ENCODE assay signal across 25 mouse cellular contexts in genomic region chr19:41019164-41019675, GRCm38 (mm10). TPM values are rescaled to one million over a fixed set of nuclear protein-coding genes. Genes with fewer than 3 reads are reported as not detected.
"Had no signal": no experiment of that assay in that cellular context is flagged by ENCODE, and none has a peak within 500 bp of the region (broad histone marks: within the 10 kb centered on the region; RNA-seq: fewer than 3 reads in every experiment).

No protein-coding gene starts in this region.

- H3K4me2 ChIP-seq: liver, embryonic 12.5 days; lung, embryonic 14.5 days; neural tube, embryonic 13.5 days; neural tube, embryonic 15.5 days had no signal

- H3K36me3 ChIP-seq: liver, embryonic 12.5 days; midbrain, embryonic 10.5 days; neural tube, embryonic 13.5 days; neural tube, embryonic 15.5 days had no signal

- H3K4me3 ChIP-seq: liver, embryonic 12.5 days; midbrain, embryonic 10.5 days; myocyte; neural tube, embryonic 13.5 days; neural tube, embryonic 15.5 days had no signal

- ATAC-seq: liver, embryonic 12.5 days; midbrain, embryonic 16.5 days had no signal

- H3K27ac ChIP-seq: liver, embryonic 12.5 days; liver, embryonic 14.5 days; midbrain, embryonic 10.5 days; neural tube, embryonic 13.5 days; neural tube, embryonic 15.5 days had no signal

- DNase-seq: lung, adult 18-20 months; lung, embryonic 14.5 days; lung, postnatal 10 days; lung, postnatal 4 days; midbrain, embryonic 14.5 days; retina, postnatal 1 day; right cerebral cortex, adult 18-20 months; right cerebral cortex, postnatal 25 days; right cerebral cortex, postnatal 4 days; spleen, adult 18-20 months had no signal

- H3K27me3 ChIP-seq: neural tube, embryonic 15.5 days had no signal

- H3K9ac ChIP-seq: liver, embryonic 12.5 days; liver, embryonic 14.5 days; lung, embryonic 14.5 days; neural tube, embryonic 13.5 days; neural tube, embryonic 15.5 days had no signal

- H3K9me3 ChIP-seq: liver, embryonic 12.5 days; midbrain, embryonic 10.5 days; neural tube, embryonic 13.5 days; neural tube, embryonic 15.5 days had no signal

RNA-seq across cellular contexts. Expression of gene Dntt, which starts 9.9 kb away (rescaled TPM):
- polyA plus RNA-seq: liver, embryonic 16.5 days; lung, embryonic 16.5 days; midbrain, embryonic 10.5 days; small intestine, adult 2 months; stomach, embryonic 14.5 days; stomach, embryonic 16.5 days had no signal

RNA-seq across cellular contexts. Expression of gene Opalin, which starts 57.7 kb away (rescaled TPM):
- polyA plus RNA-seq: liver, adult 2 months; liver, embryonic 12.5 days; liver, embryonic 14.5 days; liver, embryonic 16.5 days; lung, embryonic 14.5 days; lung, embryonic 16.5 days; midbrain, embryonic 10.5 days; midbrain, embryonic 14.5 days; midbrain, embryonic 16.5 days; myocyte; neural tube, embryonic 11.5 days; neural tube, embryonic 13.5 days; neural tube, embryonic 15.5 days; small intestine, adult 2 months; stomach, embryonic 14.5 days; stomach, embryonic 16.5 days; urinary bladder, adult 2 months had no signal
